Mouse (Mus musculus) adrenal gland, adult 18-20 months (tissue): ENCODE results near the gene Wdr66. TPM values are rescaled to one million over a fixed set of nuclear protein-coding genes. Genes with fewer than 3 reads are reported as not detected.

ENCODE experiments used
- DNase-seq, 2 experiments: peaks; one replicate each; pipeline ENCODE4 v3.0.0; 2021 to 2022; ENCODE audit warnings: low spot score in 2 of 2
- total RNA-seq, 2 experiments: library from RNA; stranded (reverse); gene quantifications; 1 replicate in 1 of 2; 2 replicates in 1 of 2; pipeline ENCODE4 v1.2.3; 2021

Gene Wdr66
- total RNA-seq, 2 experiments from 2014 or later, result 0.61 to 0.99 TPM

DNA sequence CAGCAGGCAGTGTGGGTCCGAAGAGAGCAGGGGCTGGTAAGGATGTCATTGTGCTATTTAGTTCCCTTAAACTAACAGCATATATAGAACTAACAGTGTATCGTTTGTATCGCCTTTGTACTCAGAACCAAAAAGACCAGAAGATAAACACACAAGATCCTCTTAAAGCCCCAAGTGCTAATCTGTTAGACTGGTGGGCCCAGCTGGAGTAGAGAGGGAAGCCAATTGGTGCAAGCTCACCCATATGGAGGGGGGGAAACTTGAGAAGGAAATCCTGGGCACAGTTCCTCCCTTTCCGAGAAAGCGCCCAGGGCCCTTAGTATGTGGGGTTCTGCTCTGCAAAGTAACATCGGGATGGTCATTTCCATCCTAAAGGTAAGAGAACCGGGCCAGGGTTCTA is 58.3 kb downstream of the Wdr66 start:
- no peak for DNase-seq

DNA sequence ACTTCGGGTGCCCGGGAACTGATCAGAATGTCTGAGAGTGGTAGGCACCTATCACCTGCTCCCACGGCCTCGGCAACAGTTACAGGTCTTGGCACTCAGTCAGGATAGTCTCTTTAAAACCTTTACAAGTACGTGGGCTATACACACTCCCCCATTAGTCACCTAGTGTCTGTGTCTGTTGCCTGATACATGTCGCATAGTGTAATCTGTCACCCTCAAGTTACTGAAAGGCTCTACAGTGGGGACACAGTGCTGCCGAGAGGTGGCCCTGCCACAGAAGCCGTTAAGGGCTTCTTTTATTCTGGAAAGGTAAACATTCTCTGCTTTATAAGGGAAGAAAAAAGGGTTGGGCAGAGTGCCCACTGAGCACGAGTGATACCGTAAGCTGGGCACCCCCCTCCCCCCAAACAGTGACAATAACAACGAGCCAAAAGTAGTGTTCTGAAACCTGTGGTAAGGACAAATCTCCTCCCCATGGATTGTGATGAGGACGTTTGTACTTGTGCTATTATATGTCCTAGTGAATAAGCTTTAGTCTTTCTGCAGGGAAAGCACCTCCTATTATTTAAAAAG is 61.2 kb downstream of the Wdr66 start:
- no peak for DNase-seq

DNA sequence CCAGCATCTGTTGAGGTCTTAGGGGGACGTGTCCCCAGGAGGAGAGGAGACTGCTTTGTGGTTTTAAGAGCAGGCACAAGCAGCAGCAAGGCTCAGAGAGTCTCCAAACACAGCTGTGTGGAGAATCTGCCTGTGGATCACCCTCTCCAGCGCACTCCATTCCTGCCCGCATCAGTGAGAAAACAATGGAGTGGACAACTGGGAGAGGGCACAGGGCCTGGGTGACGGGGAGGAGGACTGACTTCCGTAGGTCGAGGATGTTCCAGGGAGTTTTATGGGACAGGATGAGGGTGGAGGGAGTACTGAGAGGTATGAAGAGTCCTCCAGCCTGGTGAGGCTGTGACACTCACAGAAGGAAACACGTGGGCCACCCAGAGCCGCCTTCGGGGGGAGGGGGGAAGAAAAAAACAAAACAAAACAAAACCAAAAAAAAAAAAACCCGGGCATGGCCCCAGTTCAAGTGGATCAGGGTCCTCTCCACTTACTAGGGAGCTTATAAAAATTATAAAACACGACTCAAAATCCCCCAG is 62.0 kb downstream of the Wdr66 start:
- DNase-seq, result no peak

DNA sequence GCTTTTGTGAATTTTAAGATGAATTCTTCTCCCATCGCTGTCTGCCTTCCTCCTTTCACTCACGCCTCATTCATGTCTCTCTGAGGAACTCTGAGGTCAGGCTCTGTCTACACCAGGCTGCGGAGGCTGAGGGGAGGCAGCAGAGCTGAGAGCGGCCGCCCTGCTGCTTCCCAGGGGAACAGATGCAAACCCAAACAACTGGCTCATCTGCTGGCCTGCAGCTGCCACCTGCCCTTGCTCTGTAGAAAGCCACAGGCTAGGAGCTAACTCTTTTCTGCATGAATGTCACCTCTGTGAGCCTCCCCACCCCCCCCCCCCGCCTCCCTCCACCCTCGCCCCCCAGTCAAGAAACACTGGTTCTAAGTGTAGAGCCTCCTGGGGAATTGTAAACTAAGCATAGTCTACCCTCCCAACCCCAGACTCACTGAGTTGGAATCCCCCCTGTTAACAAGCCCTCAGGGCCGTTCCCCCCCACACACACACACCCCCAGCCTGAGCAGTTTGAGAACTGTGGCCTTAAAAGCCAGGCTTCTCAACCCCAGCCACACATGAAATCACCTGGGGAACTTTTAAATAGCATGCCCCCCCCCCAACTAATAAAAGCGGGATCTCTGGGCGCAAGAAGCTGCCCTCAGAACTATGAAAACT is 63.4 kb downstream of the Wdr66 start:
- DNase-seq, result no peak

DNA sequence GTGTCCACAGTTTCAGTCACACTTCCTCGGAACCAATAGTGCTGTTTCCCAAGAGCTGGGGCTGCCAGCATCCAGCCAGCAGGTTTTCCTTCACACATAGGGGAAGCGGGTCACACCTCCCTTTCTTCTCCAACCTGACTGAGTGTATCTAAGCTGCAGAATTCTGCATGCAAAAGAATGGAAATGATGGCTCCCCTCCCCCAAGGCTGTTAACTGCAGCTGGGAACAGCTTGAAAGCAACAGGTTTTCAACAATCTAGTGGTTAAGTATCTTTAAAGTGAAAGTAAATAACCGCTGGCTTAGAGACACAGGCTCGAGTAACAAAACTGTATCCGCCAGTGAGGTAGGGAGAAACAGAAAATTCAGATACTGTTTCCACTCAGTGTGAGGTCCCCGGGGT is 66.1 kb downstream of the Wdr66 start:
- DNase-seq, result no peak

DNA sequence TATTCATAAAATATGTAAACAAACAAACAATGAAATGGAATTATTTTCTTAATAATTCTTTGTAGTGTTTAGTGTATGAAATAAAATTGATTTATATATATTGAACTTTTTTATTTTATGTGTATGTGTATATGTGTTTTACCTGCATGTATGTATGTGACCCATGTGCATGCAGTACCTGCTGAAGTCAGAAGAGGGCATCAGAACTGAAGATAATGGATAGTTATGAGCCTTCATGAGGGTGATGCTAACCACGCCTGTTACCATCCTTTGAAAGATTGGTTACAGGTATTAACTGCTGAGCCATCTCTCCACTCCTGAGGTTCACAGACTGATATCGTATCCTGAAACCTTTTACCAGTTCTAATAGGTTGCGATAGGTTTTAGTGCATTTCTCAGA is 68.2 kb downstream of the Wdr66 start:
- no peak for DNase-seq

DNA sequence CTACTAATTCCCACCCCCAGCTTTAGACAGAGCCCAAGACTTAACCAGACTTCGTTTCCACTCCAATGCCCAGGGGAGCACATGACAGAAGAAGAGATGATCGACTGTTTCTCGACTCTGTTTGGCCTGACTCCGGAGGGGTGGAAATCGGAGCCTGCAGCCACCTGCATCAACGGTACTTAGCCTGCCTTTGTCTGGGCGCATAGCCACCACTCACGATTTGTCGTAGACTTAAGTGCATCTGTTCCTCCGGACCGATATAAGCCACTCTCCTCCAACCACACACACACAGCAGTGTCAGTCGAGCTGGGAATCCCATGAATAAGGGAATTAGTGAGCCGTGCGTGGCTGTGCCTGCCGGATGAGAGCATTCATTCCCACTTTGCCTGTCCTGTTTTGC is 72.3 kb downstream of the Wdr66 start:
- DNase-seq, result no peak

DNA sequence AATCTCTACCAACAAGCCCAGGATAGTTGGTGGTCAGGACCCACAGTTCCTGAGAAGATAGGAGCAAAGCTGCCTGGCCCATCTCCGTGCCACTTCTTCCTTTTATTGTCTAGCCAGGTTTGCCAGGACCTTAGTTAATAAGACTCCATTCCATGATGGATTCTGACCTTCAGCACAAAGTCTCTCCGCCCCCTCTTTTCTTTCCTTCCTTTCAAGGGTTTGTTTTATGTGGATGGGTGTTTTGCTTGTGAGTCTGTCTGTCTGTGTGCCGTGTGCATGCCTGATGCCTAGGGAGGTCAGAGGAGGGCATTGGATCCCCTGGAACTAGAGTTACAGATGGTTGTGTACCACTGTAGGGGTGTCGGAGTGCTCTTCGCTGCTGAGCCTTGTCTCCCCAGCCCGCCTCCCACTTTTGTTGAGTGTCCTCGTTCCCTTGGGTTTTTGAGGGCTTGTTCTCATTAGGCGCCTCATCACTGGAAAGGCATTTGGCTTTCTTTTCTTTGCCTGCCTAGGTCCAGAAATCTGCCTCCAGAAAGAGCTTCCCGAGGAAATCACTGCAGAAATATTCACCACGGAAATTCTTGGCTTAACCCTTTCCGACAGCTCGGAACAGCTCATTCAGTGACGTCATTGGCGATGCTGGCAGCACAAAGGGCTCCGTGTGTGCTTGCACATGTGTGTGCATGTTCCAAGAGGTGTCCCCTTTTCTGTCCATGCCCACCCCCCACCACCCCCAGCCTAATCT is 74.3 kb downstream of the Wdr66 start:
- DNase-seq, result no peak

DNA sequence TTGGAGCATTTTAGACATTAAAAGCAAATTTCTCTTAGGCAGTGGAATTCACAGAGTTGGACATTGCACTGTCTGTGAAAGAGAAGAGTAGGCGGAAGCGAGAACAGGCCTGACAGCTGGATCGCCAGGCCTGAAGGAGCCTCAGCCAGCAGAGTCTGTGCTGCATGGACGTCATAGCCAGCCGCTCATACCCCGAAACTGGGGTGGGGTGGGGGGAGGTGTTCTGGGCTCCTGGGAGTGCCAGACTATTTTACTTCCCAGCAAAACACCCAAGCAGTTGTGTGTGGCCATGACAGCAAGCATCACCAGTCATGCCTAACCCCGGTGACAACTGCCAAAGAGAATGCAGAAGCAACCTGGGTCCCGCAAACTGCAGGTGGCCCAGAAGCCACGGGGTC is 74.8 kb downstream of the Wdr66 start:
- no peak for DNase-seq

DNA sequence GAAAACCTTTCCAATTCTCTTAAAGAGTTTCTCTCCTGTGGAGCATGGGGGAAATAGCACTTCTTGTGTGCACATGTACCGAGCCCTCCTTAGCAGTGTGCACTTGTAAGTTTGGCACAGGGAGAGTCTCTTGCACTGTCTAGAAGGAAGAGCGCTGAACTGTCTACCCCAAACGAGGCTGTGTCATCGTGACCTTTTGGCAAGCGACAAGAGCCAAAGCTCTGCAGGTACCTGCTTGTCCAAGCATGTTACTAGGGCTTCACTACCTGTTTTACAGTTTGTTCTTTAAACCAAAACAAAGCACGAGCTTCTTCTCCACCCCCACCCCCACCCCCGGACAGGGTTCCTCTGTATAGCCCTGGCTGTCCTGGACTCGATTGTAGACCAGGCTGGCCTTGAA is 75.8 kb downstream of the Wdr66 start:
- no peak for DNase-seq

DNA sequence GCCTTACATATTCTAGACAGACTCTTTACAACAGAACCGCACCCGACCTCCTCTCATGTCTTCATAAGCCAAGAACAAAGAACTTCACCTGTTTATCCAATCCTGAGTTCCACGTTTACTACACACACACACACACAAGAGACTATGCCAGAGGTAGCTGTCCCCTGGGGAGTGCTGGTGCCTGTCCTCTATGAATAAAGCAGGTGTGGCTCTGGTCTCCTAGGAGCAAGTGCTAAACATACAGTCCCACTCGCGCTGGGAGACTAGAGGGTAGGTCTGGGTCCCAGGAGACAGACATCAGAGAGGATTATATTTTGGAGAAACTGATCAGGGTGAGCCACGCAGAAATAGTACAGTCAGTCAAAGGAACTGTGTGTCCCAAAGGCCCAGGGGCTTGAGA is 81.7 kb downstream of the Wdr66 start:
- DNase-seq, result no peak

DNA sequence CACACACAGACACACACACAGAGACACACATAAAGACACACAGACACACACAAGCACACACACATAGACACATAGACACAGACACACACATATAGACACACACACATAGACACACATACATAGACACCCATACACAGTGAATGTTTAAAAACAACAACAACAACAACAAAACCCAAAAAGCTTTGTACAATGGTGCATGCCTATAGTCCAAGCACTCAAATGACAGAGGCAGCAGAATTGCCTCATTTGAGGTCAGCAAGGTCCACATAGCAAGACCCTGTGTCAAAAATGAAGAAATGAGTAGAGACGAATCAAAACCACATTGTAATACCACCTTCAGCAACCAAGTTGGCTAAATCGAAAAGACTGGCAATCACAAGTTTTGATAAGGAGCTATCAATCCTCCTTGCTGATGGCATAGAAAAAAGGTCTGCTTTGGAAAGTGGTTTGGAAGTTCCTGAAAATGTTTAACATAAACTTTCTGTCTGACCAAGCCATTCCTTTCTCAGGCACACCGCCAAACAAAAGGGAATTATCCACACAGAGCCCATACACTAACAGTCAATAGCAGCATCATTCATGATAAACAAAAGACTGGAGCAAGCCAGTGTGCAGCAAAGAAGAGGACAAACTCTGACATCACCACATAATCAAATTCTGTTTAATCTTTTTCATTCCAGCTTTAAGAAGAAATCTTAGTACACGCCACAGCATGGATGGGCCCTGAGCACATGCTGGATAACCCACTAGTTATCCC is 84.5 kb downstream of the Wdr66 start:
- DNase-seq, result no peak

DNA sequence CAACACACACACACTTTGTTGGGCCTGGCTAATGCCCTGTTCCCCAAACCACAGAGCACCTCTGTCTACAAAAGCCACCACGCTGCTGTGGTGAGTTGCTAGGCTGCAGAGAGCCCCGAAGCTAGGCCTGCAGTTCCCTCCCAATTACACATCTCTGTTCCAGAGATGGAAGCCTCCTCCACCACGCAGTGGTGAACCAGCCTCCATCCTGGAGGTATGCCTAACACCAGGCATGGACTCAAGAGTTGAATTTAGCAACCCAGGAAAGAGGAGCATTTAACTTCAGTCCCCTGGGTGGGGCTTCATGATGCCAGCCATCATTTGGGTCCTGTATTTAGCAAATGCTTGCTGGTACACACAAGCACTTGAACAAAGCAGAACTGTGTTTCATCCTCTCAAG is 86.6 kb downstream of the Wdr66 start:
- DNase-seq, result no peak

DNA sequence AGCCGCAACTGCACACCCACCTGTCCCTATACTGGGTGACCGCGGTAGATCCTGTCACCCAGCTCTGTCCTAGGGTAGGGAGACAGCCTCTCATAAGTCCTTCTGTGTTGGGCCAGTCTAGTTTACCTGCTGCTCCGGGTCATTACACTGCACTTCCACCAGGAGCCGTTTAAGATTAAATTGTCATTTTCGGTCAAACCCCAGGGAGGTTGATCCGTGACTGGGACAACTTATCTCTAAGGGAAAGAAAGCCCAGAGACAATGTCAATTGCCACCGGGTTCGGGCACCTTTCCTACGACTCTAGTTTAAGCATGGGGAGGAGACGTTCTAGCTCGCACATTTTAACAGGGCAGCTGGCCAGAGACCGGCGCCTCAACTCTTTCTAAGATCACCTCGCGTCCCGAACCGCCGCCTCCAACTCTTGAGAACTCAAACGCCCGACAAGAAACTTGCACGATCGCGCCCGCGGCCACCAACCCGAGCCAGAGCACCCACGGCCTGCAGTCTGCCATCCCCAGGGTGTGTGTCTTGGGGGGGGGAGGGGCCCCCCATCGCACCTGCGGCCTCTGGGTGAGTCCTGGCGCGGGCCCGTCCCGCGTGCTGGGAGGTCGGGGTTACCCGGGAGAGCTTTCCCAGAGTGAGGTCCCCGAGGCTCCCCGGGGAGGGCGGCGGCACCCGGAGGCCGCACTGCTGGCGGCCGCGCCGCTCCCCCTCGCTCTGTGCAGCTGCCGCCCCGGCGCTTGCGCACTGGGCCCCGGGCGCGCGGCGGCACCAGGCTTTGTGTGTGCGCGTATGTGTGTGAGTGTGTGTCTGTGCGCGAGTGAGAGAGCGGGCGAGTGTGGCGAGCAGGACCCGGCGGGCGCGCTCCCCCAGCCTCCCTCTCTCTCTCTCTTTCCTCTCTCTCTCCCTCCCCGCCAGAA is 92.1 kb downstream of the Wdr66 start, which contains the start of gene Bcl7a:
TSS of gene Bcl7a (plus strand) at position 128 of the 921 bp plus-strand sequence.
- peak; percentile 91 for DNase-seq

DNA sequence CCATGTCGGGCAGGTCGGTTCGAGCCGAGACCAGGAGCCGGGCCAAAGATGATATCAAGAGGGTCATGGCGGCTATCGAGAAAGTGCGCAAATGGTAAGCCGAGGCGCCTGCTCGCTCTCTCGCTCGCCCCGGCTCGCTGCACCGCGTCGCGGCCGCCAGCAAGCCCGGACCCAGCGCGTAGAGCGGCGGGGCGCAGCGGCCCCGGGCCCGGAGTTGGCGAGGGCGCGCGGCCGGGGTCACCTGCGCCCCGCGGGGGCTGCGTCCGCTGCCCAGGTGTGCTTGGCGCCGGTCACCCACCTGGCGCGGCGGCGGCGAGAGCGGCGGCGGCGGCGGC is 92.7 kb downstream of the Wdr66 start:
- no peak for DNase-seq

DNA sequence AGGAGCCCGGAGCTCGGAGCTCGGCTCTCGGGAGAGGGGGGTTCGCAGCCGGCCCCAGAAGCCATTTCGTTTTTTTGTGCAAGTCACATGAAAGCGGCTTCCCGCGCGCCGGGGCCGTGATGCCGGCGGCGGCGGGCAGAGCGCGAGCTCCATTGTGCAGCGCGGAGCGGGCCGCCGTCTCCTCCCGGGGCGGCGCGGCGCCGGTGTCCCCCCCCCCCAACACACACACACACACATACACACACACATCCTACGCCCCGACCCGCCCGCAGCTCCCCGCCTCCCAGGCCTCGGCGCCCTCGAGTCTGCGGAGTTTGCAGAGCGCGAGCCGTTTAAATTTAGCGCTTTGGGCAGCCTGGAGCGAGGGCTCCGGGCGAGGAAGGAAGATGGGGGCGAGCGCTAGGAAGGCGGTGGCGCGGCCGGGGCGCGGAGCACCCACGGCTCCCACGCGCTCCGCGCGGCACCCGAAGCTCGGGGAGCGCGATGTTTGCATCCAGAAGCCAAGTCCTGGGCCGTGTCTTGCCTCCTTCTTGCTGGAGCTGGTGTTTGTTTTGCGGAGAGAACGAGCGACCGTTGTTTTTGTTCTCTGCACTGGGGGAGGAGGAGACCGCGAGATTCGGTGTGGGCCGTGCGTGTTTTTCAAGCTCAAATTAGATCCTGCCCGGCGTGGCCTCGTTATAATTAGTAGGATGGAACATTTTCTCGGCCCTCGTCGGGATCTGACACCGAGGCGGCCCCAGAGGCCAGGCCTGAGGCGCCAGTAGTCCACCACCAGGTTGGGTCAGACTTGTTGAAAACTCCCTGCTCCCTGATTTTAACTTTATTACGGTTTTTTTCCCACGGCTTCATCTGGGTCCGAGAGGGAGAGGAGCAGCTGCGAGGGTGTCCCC is 93.3 kb downstream of the Wdr66 start:
- DNase-seq, result peak; percentile 53 to 55

DNA sequence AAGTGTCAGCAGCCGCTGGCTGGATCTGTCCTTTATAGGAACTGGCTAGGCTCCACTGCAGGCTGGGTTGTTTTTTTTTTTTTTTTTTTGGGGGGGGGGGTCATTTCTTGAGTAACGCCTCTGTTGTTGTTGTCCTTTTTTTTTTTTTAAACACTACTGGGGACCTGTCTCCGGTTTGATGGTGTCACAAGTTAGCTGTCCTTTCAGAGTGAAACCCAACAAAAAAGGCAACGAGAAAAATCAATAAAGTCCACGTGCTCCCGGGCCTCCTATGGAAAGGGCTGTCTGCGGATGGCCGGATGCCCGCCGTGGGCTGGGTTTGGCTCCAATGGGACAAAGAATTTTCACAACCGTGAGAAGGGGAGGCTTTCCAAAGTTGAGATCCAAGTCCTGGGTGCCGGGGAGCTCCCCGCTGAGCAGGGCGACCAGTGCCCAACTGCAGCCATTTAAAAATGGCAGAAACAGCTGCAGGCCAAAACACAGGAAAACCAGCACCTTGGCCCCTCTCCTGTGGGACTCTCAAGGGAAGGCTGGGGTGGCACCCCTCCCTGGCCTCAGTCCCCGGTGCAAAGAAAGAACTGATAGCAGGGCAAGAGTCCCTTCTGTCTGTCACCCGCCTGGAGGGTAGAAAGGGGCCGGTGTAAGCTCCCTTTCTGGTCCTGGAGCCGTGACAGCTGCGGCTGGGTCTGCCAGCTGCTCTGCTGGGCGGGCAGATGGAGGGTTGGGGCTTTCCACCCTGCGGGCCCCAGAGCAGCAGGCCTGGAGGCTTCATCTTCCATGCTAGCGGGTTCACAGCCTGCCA is 94.2 kb downstream of the Wdr66 start:
- DNase-seq, result peak; percentile 44 to 63

DNA sequence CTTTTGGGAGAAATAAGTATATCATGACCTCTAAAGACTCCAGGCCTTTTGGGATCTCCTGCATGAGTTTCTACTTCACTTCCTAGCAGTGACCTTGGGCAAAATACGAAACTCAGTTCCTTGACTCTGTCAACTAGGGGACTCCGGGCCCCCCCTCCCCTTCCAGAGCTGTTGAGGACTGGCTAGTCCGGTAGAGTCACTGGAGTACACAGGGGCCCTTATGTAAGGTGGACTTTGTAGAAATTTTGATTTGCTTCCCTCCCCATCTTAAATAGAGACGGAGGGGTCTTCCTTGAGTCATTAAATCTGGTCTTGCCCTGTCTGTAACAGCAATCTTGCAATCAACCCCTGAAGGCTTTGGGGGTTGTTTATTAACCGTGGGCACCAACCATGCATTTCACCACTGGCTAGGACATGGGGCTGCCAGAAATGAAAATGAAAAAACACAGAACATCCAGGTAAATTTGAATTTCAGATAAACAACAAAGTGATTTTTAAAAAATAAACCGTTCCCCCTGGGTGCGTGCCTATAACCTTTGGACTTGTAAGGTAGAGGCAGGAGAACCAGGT is 94.9 kb downstream of the Wdr66 start:
- no peak for DNase-seq
